Mouse (Mus musculus) cerebellum, adult 9-10 months (tissue): Measurements from ENCODE around the gene Nectin2.
A peak's percentile ranks its signal among the peaks of the same experiment; 100 is the strongest.
"Not testable (repeated sequence)": the region's sequence is repeated elsewhere in the genome, so short reads cannot be mapped to it uniquely, and the experiment has no call there.

Experiments used
- DNase-seq: peaks from one replicate; pipeline ENCODE4 v3.0.0; 2022

The Nectin2 gene

DNA sequence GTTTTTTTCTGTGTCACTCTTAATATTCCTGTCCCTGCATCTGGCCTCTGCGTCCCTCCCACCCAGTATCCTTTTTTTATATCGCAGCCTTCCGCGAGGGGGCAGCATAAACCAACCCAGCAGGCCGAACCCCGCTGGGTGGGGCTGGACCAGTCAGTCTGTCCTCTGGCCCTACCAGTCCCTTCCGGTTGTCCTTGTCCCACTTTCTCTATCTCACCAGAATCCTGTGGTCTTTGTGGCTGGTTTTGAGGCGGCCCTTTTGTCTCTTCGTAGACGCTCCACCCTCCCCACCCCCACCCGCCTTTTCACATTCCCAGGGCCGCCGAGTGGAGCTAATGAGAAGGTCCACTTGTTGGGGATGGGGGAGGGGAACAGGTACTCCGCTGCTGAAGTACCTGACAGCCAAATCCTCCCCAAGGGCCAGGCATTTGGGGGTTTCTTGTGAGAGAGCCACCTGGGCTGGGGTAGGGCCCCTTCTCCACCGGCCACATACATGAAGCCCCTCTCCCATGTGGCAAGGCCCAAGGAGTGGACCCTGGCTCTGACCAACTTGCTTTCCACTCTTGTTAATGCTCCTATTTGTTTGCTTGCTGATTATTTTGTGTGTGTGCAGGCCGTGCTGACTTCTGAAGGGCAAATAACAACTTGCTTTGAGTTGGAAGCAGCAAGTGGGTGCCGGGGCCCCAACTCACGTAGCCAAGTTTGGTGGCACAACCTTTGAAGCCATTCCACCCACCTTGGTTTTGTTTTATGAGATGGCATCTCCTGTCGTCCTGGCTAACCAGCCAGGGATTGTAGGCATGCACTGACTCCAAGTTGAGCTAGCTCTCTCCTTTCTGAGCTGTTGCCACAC is at the start of gene Nectin2:
TSS of gene Nectin2 (minus strand) at position 267 of the 853 bp plus-strand sequence.
- DNase-seq: peak; percentile 44

DNA sequence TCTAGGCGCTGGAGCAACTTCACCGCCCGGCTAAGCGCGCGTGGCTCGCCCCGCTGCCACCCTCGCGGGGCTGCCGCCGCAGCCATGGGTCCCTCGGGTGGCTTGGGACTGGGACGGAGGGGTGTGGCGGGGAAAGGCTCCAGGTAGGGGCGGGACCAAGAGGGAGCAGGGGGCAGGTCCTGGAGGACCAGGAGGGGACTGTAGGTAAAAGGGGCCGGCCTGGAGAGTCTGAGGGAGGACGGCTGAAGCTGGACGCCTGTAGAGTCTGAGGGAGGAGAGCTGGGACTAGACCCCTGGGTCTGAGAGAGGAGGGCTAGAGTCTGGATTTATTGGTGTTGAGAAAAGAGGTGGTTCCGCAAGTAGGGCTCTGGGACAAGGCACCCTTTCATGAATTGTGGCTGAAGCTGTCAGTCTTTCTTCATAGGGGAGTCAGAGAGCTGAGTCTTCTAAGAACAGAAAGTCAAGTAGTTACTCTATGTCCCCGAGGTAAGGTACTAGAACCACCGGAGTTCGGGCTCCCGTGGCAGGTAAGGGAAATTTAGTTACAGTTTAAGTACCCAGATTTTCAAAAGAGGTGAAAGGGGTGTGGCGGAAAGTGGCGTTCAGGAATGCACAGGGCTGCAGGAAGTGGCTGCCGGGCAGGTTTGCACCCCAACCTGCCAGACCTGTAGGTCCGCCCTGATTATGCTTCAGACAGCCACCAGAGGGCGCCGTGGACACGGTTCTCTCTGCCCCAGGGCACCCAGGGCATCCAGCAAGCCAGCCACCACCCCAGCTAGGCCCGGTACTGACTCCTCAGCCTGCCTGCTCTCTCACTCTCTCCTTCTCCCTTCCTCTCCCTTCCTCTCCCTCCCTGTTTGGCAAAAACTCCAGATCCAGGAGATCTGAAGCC is 46.7 kb upstream of the Nectin2 start, which contains the start of gene Cblc:
TSS of gene Cblc (minus strand) at position 113 of the 892 bp plus-strand sequence.
- DNase-seq: peak; percentile 24

DNA sequence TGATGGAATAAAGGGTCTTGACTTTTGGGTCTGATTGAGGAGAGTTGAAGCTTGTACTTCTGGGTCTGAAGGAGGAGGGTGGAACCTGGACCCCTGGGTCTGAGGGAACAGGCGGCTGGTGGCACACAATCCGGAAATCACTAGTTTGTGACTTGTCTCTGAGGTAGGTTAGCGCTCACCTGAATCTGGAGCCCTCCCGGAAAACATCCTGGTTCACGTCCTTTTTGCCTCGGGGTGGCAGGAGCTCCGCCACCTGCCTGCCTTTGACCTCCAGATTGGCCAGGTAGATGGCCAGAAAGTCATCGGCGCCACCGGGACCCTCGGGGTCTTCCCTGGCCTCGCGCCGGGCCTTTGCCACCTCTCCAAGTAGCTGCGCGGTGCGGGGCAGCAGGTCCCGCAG is 46.0 kb upstream of the Nectin2 start:
- no peak for DNase-seq

DNA sequence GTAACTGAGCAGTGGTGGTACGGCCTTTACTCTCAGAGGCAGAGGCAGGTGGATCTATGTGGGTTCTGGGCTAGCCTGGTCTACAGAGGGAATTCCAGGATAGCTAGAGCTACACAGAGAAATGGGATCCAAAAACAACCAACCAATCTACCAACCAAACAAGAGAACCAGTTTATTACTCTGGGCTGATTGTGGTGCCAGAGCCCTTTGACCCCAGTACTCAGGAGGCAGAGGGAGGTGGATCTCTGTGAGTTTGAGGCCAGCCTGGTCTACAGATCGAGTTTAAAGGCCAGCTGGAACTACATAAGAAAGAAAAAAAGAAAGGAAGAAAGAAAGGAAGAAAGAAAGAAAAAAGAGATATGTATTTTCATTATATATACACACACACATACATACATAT is 45.0 kb upstream of the Nectin2 start:
- DNase-seq: no peak

DNA sequence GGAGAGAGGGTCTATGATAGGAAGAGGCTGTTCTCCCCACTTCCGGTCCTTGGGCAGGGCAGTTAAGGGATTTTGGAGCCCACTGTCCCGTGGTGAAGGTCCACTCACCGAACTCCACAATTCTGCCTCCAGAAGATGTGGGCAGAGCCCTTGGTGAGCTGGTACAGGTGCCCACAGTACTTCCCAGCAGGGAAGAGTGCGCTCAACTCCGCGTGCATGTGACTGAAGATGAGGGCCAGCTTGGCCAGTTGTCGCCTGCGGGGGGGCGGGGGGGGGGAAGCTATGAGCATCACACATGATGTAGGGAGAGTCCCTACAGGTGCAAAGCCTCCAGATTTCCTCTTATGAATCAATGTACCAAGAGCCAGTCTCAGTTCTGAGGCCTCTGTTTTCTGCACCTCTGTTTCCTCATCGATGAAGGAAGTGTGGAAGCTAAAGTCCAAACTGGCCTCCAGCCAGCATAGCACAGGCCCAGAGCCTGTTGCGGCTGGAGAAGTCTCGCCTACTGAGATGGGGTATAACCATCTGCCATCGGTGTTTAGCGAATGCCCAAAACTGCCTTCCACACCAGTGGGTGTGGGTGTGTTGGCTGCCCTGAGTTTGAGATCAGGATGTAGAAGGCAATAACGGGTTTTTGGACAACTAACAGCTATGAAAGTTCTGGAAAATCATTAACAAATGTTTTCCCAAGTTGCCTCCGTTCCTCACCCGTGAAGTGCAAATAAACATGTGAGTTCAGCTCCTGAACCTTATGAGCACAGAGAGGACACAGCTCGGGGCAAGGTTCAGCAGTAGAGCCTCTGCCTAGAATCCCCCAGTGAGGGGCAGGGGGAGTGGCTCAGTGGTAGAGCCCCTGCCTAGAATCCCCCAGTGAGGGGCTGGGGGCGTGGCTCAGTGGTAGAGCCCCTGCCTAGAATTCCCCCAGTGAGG is 42.7 kb upstream of the Nectin2 start:
- no peak for DNase-seq

DNA sequence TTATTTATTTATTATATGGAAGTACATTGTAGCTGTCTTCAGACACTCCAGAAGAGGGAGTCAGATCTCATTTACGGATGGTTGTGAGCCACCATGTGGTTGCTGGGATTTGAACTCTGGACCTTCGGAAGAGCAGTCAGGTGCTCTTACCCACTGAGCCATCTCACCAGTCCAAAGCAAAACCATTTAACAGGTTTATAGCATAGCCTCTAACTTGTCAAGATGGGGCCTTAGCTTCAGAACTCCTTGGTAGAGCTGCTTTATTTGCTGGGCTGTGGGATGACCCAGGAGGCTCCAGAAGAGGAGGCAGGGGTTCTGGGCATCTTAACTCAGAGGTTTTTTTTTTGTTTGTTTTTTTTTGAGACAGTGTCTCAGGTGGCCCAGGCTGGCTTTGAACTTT is 41.2 kb upstream of the Nectin2 start:
- DNase-seq: not testable (repeated sequence)

DNA sequence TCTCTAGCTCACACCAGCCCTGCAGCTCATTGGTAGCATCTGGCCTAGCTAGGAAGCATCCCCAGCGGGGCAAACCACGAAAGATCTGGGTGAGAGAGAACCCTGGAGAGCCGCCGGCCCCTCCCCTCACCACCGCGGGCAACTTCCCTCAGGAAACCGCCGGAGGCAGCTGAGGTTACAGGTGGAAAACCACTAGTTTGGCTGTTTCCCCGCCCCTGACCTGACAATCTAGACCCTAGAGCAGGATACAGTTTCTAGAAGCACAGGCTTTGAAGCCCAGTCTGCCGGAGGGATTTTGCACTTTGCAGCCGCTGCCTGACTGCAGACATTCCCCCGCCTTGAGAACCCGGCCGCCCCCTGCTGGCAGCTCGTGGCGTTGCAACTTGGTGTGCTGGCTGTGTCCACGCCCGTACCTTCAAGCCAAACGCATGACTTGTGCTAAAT is 39.6 kb upstream of the Nectin2 start:
- DNase-seq: peak; percentile 77

DNA sequence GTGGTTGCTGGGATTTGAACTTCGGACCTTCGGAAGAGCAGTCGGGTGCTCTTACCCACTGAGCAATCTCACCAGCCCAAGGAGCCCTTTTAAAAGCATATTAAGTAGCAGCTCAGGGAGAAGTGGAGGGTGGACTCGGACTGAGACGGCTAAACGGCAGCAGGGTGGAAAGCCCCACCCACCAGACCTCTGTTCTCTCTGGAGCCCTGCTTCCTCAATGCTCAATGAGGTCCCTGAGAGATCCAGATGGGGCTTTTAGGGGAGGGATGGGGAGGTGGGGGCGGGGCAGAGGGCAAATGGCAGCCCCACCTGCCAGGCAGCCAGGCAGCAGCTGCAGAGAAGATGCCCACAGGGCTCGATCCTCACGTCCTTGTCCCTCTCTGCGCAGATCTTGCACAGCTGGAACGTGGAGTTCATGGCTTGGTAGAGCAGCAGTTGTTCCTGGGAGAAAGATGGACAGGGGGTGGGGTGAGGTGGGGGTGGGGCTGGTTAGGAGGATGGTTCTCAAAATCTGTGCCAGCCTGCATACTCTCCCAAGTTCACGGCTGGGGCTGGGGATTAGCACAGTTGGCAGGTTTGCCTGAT is 35.7 kb upstream of the Nectin2 start:
- DNase-seq: no peak

DNA sequence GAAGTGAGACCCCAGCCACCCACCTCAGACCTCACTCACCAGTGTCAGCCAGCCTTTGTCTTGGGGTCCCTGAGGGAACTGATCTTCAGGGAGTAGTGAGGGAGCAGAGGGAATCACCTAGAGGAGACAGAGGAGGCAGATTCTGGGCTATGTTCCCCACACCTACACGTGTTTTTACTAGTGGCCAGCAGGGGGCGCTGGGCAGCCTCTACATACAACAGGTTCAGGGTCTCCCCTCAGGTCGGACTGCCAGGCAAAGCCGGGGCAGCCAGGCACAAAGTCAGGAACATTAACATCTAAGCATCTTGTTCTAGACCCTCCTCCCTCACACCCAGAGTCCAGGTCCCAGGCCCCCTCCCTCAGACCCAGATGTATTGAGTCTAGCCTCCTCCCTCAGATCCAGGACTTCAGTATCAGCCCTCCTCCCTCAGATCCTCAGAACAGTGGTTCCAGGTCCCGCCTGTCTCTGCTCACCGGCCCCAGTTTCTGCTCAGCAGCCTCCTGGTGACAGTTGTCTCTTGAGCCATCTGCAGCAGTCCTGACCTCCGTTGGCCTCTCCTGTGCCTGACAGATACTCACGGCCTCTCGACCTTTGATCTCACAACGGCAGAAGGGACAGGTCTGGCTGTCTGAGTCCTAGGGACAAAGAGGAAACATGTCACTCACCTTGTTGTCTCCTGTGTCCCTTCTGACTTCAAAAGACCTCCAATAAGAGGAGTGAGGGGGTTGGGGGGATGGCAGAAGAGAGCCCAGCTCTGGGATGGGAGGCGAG is 34.7 kb upstream of the Nectin2 start:
- no peak for DNase-seq

DNA sequence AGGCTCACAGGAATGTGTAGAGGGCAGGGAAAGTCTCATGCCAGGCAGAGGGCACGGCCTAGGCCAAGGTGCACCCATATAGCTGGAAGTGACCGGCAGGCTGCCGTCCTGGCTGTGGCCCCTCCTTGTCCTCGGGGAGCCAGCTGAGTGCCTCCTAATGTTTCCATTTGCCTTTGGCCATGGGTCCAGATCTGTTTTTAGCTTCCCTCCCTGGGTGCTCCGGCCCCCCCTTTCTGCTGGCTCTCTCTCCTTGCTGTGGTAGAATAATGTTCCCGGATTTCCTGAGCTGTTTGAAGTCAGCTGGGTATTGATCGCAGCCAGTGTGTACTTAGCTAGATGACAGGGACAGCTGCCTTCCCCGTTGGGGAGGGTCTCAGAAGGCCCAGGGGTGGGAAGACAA is 33.3 kb upstream of the Nectin2 start:
- no peak for DNase-seq

DNA sequence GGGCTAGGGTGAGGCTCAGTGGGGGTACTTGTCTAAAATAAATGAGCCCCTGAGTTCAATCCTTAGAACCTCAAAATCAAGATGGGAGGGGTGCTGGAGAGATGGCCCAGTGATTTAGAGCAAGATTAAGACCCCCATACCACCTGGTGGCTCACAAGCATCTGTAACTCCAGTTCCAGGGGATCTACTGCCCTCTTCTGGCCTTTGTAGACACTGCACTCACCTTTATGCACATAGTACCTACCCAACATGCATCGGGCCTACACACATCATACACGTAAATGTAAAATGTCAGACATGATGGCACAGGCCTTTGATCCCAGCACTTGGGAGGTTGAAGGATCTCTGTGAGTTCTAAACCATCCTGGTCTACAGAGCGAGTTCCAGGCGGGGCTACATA is 32.4 kb upstream of the Nectin2 start:
- no peak for DNase-seq

DNA sequence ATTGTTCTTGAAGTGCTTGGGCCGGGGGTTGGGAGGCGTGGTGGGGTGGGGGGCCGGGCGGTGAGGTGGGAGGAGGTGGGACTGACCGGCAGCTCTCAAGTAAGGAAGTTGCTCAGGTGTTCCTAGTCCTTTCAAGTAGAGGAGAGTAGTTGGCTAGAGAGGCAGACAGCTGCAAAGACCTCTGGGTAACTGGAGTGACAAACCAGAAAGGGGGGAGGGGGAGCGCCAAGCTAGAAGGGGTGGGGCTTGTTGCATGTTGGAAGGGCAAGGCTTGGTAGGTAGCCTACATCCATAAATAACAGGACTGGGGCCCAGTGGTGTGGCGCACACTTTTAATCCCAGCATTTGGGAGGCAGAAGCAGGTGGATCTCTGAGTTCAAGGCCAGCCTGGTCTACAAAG is 31.5 kb upstream of the Nectin2 start:
- DNase-seq: no peak

DNA sequence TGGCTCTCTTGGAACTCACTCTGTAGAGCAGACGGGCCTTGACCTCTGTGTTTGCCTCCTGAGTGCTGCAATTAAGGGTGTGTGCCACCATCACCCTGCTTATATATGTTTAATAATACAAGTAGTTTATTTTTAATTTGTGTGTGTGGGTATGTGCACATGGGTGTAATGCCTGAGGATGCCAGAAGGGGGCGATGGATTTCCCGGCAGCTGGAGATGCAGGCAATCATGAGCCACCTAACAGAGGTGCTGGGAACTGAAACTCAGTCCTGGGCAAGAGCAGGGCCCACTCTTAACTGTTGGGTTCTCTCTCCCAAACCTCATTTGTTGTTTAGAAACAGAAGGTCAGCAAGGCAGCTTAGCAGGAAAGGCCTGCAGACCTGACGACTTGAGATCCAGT is 29.6 kb upstream of the Nectin2 start:
- no peak for DNase-seq

DNA sequence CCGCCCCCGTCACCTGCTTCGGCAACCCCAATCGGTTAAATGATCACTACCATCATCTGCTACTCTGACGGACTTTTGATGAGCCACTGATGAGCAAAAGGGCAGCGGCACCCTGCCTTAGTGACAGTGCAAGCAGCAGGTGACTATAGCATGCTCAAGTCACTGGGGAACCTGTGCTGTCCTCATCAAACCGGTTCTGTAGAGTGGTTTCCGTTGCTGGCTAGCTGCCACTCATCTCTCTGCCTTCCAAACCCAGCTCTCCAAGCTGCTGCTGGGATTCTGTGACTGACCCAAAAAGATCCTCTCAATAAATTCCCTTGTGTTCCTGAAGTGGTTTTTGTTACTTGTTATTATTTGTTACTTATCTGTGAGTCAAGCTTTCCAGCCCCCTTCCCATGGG is 28.4 kb upstream of the Nectin2 start:
- no peak for DNase-seq

DNA sequence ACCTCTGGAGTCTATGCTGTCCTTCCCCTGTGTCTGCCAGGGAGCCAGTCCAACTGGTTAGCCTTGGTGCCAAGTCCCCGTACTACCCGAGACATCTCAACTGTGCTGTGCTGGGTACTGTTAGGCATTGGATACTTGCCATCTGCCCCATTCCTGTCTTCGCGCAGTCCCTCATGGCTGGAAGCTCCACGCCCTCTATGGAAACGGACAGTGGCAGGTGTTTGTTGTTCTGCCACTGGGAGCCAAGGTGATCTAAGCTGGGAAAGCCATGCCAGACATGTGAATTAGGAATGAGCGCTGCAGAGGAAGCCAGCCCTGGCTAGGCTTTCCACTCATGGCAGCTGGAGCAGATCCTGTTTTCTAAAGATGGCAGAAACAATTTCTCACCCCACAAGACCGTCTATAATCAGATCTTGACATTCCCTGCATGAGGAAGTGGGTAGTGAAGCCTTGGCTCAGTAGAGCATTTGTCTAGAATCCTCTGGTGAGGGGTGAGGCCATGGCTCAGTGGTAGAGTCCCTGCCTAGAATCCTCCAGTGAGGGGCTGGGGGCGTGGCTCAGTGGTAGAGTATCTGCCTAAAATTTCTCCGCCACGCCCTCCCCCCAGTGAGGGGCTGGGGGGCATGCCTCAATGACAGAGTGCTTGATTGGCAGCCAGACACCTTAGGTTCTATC is 26.9 kb upstream of the Nectin2 start:
- DNase-seq: no peak

DNA sequence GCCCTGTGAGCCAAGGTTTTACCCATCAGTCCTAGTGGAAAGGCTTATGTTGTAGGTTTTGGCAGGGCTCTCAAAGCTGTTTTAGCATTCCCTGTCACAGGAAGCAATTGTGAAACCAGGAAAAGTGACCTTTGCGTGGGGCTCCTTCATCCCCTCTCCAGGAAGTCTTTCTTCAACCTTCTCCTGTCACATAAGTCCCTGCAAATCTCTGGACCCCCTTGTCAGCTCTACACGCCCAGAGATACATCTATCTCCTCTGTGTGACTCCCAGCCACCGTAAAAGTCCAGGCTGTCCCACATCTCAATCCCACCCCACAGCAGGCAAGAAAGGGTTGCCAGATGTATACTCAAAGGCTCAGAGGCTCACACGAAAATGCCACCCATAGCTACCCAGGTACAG is 21.4 kb upstream of the Nectin2 start:
- DNase-seq: no peak

DNA sequence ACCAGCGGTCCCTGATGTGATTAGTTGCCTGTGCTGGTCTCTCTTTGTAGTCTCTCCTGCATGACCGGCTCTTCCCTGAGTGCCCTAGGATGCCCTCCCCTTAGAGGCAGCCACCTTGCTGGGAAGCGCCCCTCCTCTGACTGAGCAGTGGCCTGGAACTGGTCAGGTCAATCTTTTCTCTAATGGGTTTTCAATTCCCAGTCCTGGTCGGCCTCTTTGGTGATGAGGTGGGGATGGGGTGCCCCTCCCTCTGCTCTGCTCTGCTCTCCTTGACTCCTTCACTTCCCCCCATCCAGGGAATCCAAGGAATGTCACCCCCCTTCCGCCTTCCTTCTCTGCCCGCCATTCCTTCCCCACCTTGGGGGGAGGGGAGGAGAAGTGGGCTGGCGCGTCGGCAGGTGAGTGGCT is 20.7 kb upstream of the Nectin2 start, which contains the start of gene Bcam:
TSS of gene Bcam (minus strand) at position 33 of the 408 bp plus-strand sequence.
- DNase-seq: no peak

DNA sequence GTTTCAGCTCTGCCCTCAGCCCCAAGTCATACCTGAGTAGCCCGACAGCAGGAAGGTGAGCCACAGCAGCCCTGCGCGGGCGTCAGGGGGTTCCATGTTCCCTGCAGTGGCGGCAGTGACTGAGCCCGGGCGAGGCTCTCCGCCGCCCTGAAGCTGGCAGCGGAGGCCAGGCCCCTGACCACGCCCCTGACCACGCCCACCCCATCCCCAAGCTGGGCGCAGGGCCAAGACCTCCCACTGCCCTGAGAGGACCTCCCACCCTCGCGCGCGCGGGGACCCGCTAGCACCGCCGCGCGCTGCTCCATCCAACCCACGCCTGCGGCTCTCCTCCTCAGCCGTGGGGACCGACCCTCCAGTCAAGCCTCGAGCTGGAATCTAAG is 20.1 kb upstream of the Nectin2 start:
- DNase-seq: no peak

DNA sequence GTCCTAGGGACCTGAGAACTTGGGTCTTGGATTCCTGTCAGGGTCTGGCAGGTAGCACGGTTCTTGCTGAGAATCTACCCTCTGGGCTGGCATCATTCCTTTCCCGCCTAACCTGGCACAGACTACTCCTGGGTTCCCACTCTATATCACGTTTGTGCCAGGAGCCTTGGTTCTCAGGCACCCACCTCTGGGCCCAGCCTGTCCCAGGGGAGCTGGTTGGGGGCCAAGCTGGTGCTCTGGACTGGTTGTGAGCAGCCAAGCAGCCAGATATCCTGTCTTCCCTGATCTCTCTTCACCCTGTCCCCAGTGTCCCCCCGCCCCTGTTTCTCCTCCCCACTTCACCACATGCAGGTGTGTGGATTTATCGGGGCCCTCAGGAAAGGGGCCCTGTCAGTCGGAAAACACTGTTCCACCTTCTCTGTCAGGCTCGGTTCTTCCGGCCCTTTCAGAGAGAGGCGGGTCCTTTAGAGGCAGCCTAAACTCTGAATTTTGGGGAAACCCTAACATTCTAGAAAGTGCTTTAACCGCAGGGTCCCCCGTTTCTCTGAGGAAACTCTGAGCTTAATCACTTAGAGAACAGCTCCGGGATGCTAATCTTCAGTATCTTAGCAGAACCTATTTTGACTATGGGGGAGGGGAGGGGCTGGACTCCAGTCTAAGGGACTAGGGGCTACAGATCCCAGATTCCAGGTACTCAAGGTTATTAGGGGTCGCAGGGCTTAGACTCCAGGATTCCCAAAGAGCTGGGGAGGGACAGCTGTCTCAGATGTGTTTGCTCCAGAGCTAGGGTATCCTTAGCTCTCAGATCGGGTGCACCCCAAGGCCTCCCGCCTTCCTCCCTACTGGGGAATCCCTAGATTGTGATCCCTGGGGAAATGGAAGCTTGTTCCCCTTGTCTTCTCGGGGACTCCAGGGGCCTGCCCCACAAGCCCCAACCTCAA is 19.4 kb upstream of the Nectin2 start:
- no peak for DNase-seq

DNA sequence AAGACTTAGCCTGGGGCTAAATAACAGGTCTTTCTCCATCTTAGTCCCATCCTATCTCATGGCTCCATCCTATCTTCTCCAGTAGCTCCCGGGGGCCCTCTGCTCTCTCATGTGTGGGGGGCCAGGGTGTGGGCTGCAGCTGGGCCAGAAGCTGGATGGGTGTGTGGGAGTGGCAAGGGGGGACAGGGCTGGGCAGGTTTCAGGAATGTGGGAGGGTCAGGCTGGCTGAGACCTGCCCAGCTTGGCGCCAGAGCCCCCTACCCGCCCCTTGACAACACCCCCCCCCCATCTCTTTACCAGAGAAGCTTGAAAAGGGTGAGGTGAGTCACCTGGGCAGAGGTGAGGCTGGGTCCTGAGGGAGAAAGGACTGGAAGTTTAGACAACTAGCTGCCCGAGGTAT is 18.7 kb upstream of the Nectin2 start:
- DNase-seq: no peak
